In genomic region chr3:27182733-27183600, GRCm38 (mm10) we compare ENCODE assay signal across 8 mouse cellular contexts. TPM values are rescaled to one million over a fixed set of nuclear protein-coding genes. Genes with fewer than 3 reads are reported as not detected.
DNase-seq lines count a peak whose midpoint lies in the region; ATAC-seq and TF ChIP-seq lines count a peak whose summit lies in the region.

Nceh1 (plus strand) TSS chr3:27182965.

- peak; percentile 88 for TF ChIP-seq CTCF in cortical plate, adult 2 months (IDR thresholded peaks at IDR 0.05; ENCODE audit: extremely low read depth, insufficient read depth, low read length)

- peak within 1 kb of the TSS; percentile 9 for H3K27ac ChIP-seq in cortical plate, adult 2 months (ENCODE audit: insufficient read depth, low read length)

- peaks cover 7% of the 10 kb centered on the region for H3K4me1 ChIP-seq in cortical plate, adult 2 months (ENCODE audit: control insufficient read depth, insufficient read depth, low read length)

- peak; percentile 92 for TF ChIP-seq POLR2A in cortical plate, adult 2 months (IDR thresholded peaks at IDR 0.05; ENCODE audit: extremely low read depth, insufficient read depth, low read length)

- H3K4me3 ChIP-seq in cortical plate, adult 2 months (ENCODE audit: insufficient read depth, low read length) = peak within 1 kb of the TSS; percentile 83

- peak; percentile 99 for ATAC-seq in activated CD4-positive, CD25-positive, alpha-beta regulatory T cell, adult 4 months
- ATAC-seq in megakaryocyte progenitor cell, adult 5-6 weeks (replicated peaks; ENCODE audit: poor library complexity) = peak; percentile 96

- DNase-seq in gastrocnemius, postnatal 10 days = peak; percentile 89
- peak; percentile 95 for DNase-seq in induced T-regulatory cell, adult 2 months (ENCODE audit: low read depth)
- peak; percentile 91 to 98 for DNase-seq in left cerebral cortex, adult 9 months (ENCODE audit: low spot score in 2 of 2)
- peak; percentile 94 for DNase-seq in right cerebral cortex, postnatal 14 days
- DNase-seq in urinary bladder, postnatal 36 days (ENCODE audit: low spot score in 2 of 2) = peak; percentile 90 to 92

RNA-seq across cellular contexts. Expression of gene Nceh1, which starts in this region (rescaled TPM):
- polyA plus RNA-seq in activated CD4-positive, CD25-positive, alpha-beta regulatory T cell, adult 4 months (2017; shearing (Covaris generic)) = 10 to 100 TPM; 21.1 to 21.5 TPM
- 61.1 and 62.1 TPM in 2 replicates for polyA plus RNA-seq in cortical plate, adult 2 months (2012; rRNA removed)
- 10 to 100 TPM; 10.7 to 13.6 TPM for total RNA-seq in gastrocnemius, postnatal 10 days (2021)
- total RNA-seq in megakaryocyte progenitor cell, adult 5-6 weeks (2015) = 17.6 and 18.4 TPM in 2 replicates
- total RNA-seq in megakaryocyte progenitor cell, adult 5-6 weeks (2017) = 16.8 and 17.5 TPM in 2 replicates

Comparison
In these comparisons a context has a peak if more than half of its experiments do, and no peak if none do; other contexts are left out.
1. Peak in every context shown above with its lines: DNase-seq, ATAC-seq, H3K4me3 ChIP-seq and H3K27ac ChIP-seq.